ENCODE assay signal across 8 mouse cellular contexts in the genomic region with DNA sequence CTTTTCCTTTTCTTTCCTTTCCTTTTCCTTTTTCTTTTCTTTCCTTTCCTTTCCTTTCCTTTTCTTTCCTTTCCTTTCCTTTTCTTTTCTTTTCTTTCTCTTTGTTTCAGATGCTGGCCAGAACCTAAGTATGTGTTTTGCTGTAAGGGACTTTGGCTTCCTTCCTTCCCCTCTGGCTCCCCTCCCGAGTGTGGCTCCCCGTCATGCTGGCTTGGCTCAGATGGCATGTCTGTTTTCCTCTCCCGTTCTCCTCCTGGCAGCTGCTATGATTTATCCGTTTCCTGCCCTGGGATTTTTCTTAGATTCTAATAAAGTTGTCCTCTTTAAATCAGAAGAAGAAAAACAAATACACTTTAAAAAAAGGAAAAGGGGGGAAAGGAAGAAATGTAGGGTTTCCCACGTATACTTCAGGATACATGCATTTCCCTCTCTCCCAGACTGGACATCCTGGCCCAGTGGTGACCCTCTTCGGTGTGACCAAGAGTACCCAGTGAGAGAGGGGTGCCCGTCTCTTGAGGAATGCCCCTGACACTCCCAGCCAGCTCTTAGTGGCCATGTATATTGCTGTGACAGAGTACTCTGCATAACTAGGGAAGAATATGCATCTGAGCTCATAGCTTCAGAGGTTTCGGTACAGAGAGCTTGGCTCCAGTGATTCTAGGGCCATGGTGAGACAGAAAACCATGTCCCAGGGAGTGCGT.
DNase-seq lines count a peak whose midpoint lies in the region; ATAC-seq lines count a peak whose summit lies in the region.

No protein-coding gene starts in this region.

- H3K4me1 ChIP-seq in forebrain, embryonic 15.5 days, result peaks cover 31% of the 10 kb centered on the region
- peaks cover 19% of the 10 kb centered on the region for H3K4me1 ChIP-seq in forebrain, embryonic 10.5 days
- peaks cover 27% of the 10 kb centered on the region for H3K4me1 ChIP-seq in embryonic facial prominence, embryonic 14.5 days (ENCODE audit: control insufficient read depth, insufficient read depth, low read length)

- H3K4me2 ChIP-seq in forebrain, embryonic 15.5 days (replicated peaks), result no peak overlapping the region
- H3K4me2 ChIP-seq in embryonic facial prominence, embryonic 14.5 days (ENCODE audit: low read depth, low read length), result no peak overlapping the region; the same call in 1 of the 2 replicates

- H3K27ac ChIP-seq in forebrain, embryonic 15.5 days (replicated peaks), result peak overlapping the region; percentile 72
- no peak overlapping the region for H3K27ac ChIP-seq in forebrain, embryonic 10.5 days
- peak overlapping the region; percentile 84 for H3K27ac ChIP-seq in embryonic facial prominence, embryonic 14.5 days (replicated peaks; ENCODE audit: low read depth, low read length)

- no peaks in the 10 kb centered on the region for H3K27me3 ChIP-seq in forebrain, embryonic 15.5 days
- no peaks in the 10 kb centered on the region for H3K27me3 ChIP-seq in forebrain, embryonic 10.5 days (ENCODE audit: poor library complexity, severe bottlenecking)
- no peaks in the 10 kb centered on the region for H3K27me3 ChIP-seq in embryonic facial prominence, embryonic 14.5 days (replicated peaks; ENCODE audit: control insufficient read depth, insufficient read depth, low read length)

- WGBS in forebrain, embryonic 15.5 days, result 68% methylated on average over 9 of the region's 9 CpGs
- WGBS in forebrain, embryonic 10.5 days, result 90% methylated on average over 9 of the region's 9 CpGs
- 50% methylated on average over 9 of the region's 9 CpGs for WGBS in embryonic facial prominence, embryonic 14.5 days

- no peak overlapping the region for H3K4me3 ChIP-seq in forebrain, embryonic 15.5 days
- H3K4me3 ChIP-seq in forebrain, embryonic 10.5 days, result no peak overlapping the region
- no peak overlapping the region for H3K4me3 ChIP-seq in embryonic facial prominence, embryonic 14.5 days (ENCODE audit: low read depth, low read length)

- H3K36me3 ChIP-seq in forebrain, embryonic 15.5 days, result no peaks in the 10 kb centered on the region
- H3K36me3 ChIP-seq in forebrain, embryonic 10.5 days (replicated peaks), result peaks cover 6% of the 10 kb centered on the region
- 0 out of 2 replicates have a peak, but pooled peaks cover 4% of the 10 kb centered on the region for H3K36me3 ChIP-seq in embryonic facial prominence, embryonic 14.5 days (ENCODE audit: control insufficient read depth, insufficient read depth, low read length)

- no peaks in the 10 kb centered on the region for H3K9me3 ChIP-seq in forebrain, embryonic 15.5 days
- H3K9me3 ChIP-seq in forebrain, embryonic 10.5 days, result no peaks in the 10 kb centered on the region
- H3K9me3 ChIP-seq in embryonic facial prominence, embryonic 14.5 days (ENCODE audit: control insufficient read depth, low read length), result no peaks in the 10 kb centered on the region

- 0 out of 2 replicates have a peak, but pooled peaks have one; percentile 63 for ATAC-seq in forebrain, embryonic 15.5 days (replicated peaks)
- no peak for ATAC-seq in embryonic facial prominence, embryonic 14.5 days (ENCODE audit: low read depth)
- no peak for ATAC-seq in megakaryocyte, adult 5-6 weeks (ENCODE audit: poor library complexity, severe bottlenecking)

- DNase-seq in forebrain, embryonic 10.5 days (ENCODE audit: extremely low spot score, low spot score), result no peak
- peak; percentile 33 for DNase-seq in NIH3T3 (ENCODE audit: low read depth)
- peak; percentile 74 for DNase-seq in embryonic facial prominence, embryonic 14.5 days (ENCODE audit: low spot score)
- peak; percentile 84 to 85 for DNase-seq in heart, postnatal 10 days
- DNase-seq in layer of hippocampus, adult 11-12 months (ENCODE audit: low spot score), result peak; percentile 70
- peak; percentile 57 for DNase-seq in skeletal muscle tissue, adult 2 months (ENCODE audit: low read depth, low spot score)

- no peak overlapping the region for H3K9ac ChIP-seq in forebrain, embryonic 15.5 days (replicated peaks)
- H3K9ac ChIP-seq in embryonic facial prominence, embryonic 14.5 days (ENCODE audit: low read depth, low read length), result peak overlapping the region; percentile 41; the same call in 1 of the 2 replicates

- intact Hi-C loops in heart, postnatal 10 days (cut with DNase I), result no loop called here
